Mouse (Mus musculus): ENCODE results near the gene Crcp. TPM values are rescaled to one million over a fixed set of nuclear protein-coding genes. Genes with fewer than 3 reads are reported as not detected.
A peak's percentile ranks its signal among the peaks of the same experiment; 100 is the strongest.

The Crcp gene
- polyA plus RNA-seq, 1 experiment, result 17.0 TPM

DNA sequence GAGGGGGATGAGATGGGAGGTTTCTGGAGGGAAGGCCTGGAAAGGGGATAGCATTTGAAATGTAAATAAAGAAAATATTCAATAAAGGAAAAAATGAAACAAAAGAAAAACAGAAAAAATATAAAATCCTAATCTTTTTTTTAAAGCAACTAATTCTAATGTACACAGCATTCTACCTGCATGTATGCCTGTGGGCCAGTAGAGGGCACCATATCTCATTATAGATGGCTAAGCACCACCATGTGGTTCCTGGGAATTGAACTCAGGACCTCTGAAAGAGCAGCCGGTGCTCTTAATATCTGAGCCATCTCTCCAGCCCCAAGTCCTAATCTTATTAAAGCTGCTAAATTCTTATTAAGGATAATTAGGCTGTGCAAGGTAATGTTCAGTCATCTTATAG lies 21.7 kb upstream of the Crcp start:
- Histone ChIP-seq H3K36me3 (ENCODE audit: control insufficient read depth, insufficient read depth, low read length) (no peaks in the 10 kb centered on the region), H3K4me3 (ENCODE audit: control insufficient read depth, insufficient read depth, low read length) (no peak overlapping the region), H3K27me3 (ENCODE audit: control insufficient read depth, insufficient read depth, low read length) (no peaks in the 10 kb centered on the region), H3K4me1 (replicated peaks; ENCODE audit: control insufficient read depth, insufficient read depth, low read length) (peaks cover 6% of the 10 kb centered on the region), H3K27ac (ENCODE audit: control insufficient read depth, insufficient read depth, low read length) (no peak overlapping the region)
- no peak for DNase-seq
- TF ChIP-seq POLR2A (IDR thresholded peaks at IDR 0.05; ENCODE audit: control insufficient read depth, extremely low read depth, insufficient read depth, low read length, poor library complexity) (no peak), CTCF (IDR thresholded peaks at IDR 0.05; ENCODE audit: borderline replicate concordance, control insufficient read depth, extremely low read depth, insufficient read depth, low read length, poor library complexity) (no peak)
- WGBS, result 91% methylated on average over 1 of the region's 1 CpGs

DNA sequence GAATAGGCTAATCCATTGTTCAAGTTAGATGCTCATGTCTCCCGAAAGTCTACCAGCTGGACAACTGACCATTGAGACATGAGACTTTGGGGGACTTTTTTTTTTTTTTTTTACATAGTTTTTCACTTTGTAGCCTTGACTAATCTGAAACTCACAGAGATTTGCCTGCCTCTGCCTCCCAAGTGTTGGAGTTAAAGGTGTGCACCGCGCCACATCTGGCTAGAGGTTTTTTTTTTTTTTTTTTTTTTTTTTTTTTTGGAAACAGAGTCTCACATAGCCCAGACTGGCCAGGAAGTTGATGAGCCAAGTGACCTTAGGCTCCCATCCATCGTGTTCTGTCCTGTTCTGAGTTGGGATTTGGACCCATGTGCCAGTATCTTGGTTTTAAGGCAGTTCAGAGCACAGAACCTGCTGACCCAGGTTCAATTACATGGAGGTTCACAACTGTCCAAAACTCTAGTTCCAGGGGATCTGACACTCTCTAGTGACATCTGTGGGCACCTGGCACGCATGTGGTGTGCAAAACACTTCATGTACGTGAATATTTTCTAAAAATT lies 21.0 kb upstream of the Crcp start:
- no peaks in the 10 kb centered on the region for H3K27me3 ChIP-seq (ENCODE audit: control insufficient read depth, insufficient read depth, low read length)
- no peak for DNase-seq
- no peak overlapping the region for H3K27ac ChIP-seq (ENCODE audit: control insufficient read depth, insufficient read depth, low read length)
- H3K4me3 ChIP-seq (ENCODE audit: control insufficient read depth, insufficient read depth, low read length), result no peak overlapping the region
- WGBS, result 89% methylated on average over 6 of the region's 6 CpGs
- TF ChIP-seq CTCF (IDR thresholded peaks at IDR 0.05; ENCODE audit: borderline replicate concordance, control insufficient read depth, extremely low read depth, insufficient read depth, low read length, poor library complexity) (no peak), POLR2A (IDR thresholded peaks at IDR 0.05; ENCODE audit: control insufficient read depth, extremely low read depth, insufficient read depth, low read length, poor library complexity) (no peak)
- H3K4me1 ChIP-seq (replicated peaks; ENCODE audit: control insufficient read depth, insufficient read depth, low read length), result 0 out of 2 replicates have a peak, but pooled peaks cover 3% of the 10 kb centered on the region
- no peaks in the 10 kb centered on the region for H3K36me3 ChIP-seq (ENCODE audit: control insufficient read depth, insufficient read depth, low read length)

- Histone ChIP-seq H3K4me3 (ENCODE audit: control insufficient read depth, insufficient read depth, low read length) (no peak overlapping the region), H3K36me3 (ENCODE audit: control insufficient read depth, insufficient read depth, low read length) (no peaks in the 10 kb centered on the region), H3K4me1 (replicated peaks; ENCODE audit: control insufficient read depth, insufficient read depth, low read length) (no peaks in the 10 kb centered on the region), H3K27ac (ENCODE audit: control insufficient read depth, insufficient read depth, low read length) (no peak overlapping the region), H3K27me3 (ENCODE audit: control insufficient read depth, insufficient read depth, low read length) (no peaks in the 10 kb centered on the region)
- no peak for DNase-seq
- TF ChIP-seq CTCF (IDR thresholded peaks at IDR 0.05; ENCODE audit: borderline replicate concordance, control insufficient read depth, extremely low read depth, insufficient read depth, low read length, poor library complexity), result no peak
- TF ChIP-seq POLR2A (IDR thresholded peaks at IDR 0.05; ENCODE audit: control insufficient read depth, extremely low read depth, insufficient read depth, low read length, poor library complexity), result no peak
- WGBS, result 96% methylated on average over 4 of the region's 4 CpGs
These were observed 19.3 kb upstream of the Crcp start for GRCm38 (mm10) chr5:130009784-130010183.

DNA sequence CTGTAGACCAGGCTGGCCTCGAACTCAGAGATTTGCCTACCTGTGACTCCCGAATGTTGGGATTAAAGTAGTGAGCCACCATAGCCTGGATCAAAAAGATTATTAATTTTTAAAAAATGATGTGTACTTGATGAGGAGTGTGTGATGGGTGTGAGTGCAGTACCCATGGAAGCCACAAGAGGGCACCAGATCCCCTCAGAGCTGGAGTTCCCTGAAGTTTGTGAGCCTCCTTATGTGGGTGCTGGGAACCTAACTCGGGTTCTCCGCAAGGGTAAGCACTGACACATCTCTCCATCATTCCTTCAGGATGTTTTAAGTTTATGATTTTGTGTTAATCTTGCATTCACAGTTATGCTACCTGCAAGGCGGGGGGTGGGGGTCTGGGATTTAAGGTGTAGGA lies 18.1 kb upstream of the Crcp start:
- 98% methylated on average over 5 of the region's 5 CpGs for WGBS
- Histone ChIP-seq H3K27ac (ENCODE audit: control insufficient read depth, insufficient read depth, low read length) (no peak overlapping the region), H3K4me3 (ENCODE audit: control insufficient read depth, insufficient read depth, low read length) (no peak overlapping the region), H3K27me3 (ENCODE audit: control insufficient read depth, insufficient read depth, low read length) (no peaks in the 10 kb centered on the region), H3K36me3 (ENCODE audit: control insufficient read depth, insufficient read depth, low read length) (no peaks in the 10 kb centered on the region), H3K4me1 (replicated peaks; ENCODE audit: control insufficient read depth, insufficient read depth, low read length) (no peaks in the 10 kb centered on the region)
- DNase-seq, result no peak
- TF ChIP-seq CTCF (IDR thresholded peaks at IDR 0.05; ENCODE audit: borderline replicate concordance, control insufficient read depth, extremely low read depth, insufficient read depth, low read length, poor library complexity) (0 out of 2 replicates have a peak, but pooled peaks have one; percentile 45), POLR2A (IDR thresholded peaks at IDR 0.05; ENCODE audit: control insufficient read depth, extremely low read depth, insufficient read depth, low read length, poor library complexity) (no peak)

DNA sequence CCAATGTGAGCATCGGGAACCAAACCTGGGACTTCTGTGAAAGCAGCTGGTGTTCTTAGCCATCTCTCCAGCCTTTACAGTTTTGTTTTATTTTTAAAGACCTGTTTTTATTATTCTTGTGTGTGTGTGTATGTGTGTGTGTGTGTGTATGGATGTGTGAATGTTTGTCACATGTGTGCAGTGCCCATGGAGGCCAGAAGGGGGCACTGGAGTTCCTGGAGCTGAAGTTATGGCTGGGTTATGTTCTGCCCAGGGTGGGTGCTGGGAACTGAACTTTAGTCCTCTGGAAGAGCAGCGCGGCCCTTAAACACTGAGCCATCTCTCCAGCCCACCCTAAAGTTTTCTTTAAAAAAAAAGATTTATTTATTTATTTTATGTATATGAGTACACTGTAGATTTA lies 14.0 kb upstream of the Crcp start:
- WGBS, result 99% methylated on average over 3 of the region's 3 CpGs
- Histone ChIP-seq H3K4me3 (ENCODE audit: control insufficient read depth, insufficient read depth, low read length) (no peak overlapping the region), H3K27me3 (ENCODE audit: control insufficient read depth, insufficient read depth, low read length) (no peaks in the 10 kb centered on the region)

GRCm38 (mm10) chr5:130019461-130019860 lies 9.6 kb upstream of the Crcp start:
- Histone ChIP-seq H3K27ac (ENCODE audit: control insufficient read depth, insufficient read depth, low read length) (no peak overlapping the region), H3K36me3 (ENCODE audit: control insufficient read depth, insufficient read depth, low read length) (no peaks in the 10 kb centered on the region), H3K4me3 (ENCODE audit: control insufficient read depth, insufficient read depth, low read length) (no peak overlapping the region), H3K4me1 (replicated peaks; ENCODE audit: control insufficient read depth, insufficient read depth, low read length) (peaks cover 2% of the 10 kb centered on the region), H3K27me3 (ENCODE audit: control insufficient read depth, insufficient read depth, low read length) (no peaks in the 10 kb centered on the region)
- no peak for DNase-seq
- WGBS, result 94% methylated on average over 8 of the region's 8 CpGs
- TF ChIP-seq CTCF (IDR thresholded peaks at IDR 0.05; ENCODE audit: borderline replicate concordance, control insufficient read depth, extremely low read depth, insufficient read depth, low read length, poor library complexity) (no peak), POLR2A (IDR thresholded peaks at IDR 0.05; ENCODE audit: control insufficient read depth, extremely low read depth, insufficient read depth, low read length, poor library complexity) (no peak)

More for the DNA sequence above, 14.0 kb upstream of the Crcp start:
- Histone ChIP-seq H3K4me1 (replicated peaks; ENCODE audit: control insufficient read depth, insufficient read depth, low read length) (no peaks in the 10 kb centered on the region), H3K36me3 (ENCODE audit: control insufficient read depth, insufficient read depth, low read length) (no peaks in the 10 kb centered on the region), H3K27ac (ENCODE audit: control insufficient read depth, insufficient read depth, low read length) (no peak overlapping the region)
- no peak for DNase-seq
- TF ChIP-seq CTCF (IDR thresholded peaks at IDR 0.05; ENCODE audit: borderline replicate concordance, control insufficient read depth, extremely low read depth, insufficient read depth, low read length, poor library complexity) (no peak), POLR2A (IDR thresholded peaks at IDR 0.05; ENCODE audit: control insufficient read depth, extremely low read depth, insufficient read depth, low read length, poor library complexity) (no peak)
